Mouse (Mus musculus): ENCODE data around the gene Pgam1. TPM values are rescaled to one million over a fixed set of nuclear protein-coding genes. Genes with fewer than 3 reads are reported as not detected.

Pgam1 gene
- polyA plus RNA-seq, 1 experiment from 2014 or later: 531 TPM

- Histone ChIP-seq H3K4me3 (no peak overlapping the region), H3K9ac (replicated peaks) (no peak overlapping the region), H3K27ac (replicated peaks) (no peak overlapping the region), H3K36me3 (no peaks in the 10 kb centered on the region), H3K9me3 (no peaks in the 10 kb centered on the region), H3K4me1 (peaks cover 16% of the 10 kb centered on the region), H3K27me3 (no peaks in the 10 kb centered on the region), H3K4me2 (replicated peaks) (no peak overlapping the region)
- WGBS: 45% methylated on average over 4 of the region's 4 CpGs
- ATAC-seq (ENCODE audit: low FRiP score, low read depth): no peak
These were observed 12.9 kb upstream of the Pgam1 start for GRCm38 (mm10) chr19:41898860-41899259.

- no peak for ATAC-seq (ENCODE audit: low FRiP score, low read depth)
- no peaks in the 10 kb centered on the region for H3K36me3 ChIP-seq
- H3K27ac ChIP-seq (replicated peaks): no peak overlapping the region
- WGBS: 88% methylated on average over 8 of the region's 8 CpGs
- H3K4me2 ChIP-seq (replicated peaks): no peak overlapping the region
- no peak overlapping the region for H3K4me3 ChIP-seq
- no peaks in the 10 kb centered on the region for H3K27me3 ChIP-seq
- H3K9ac ChIP-seq (replicated peaks): no peak overlapping the region
- H3K4me1 ChIP-seq: peaks cover 4% of the 10 kb centered on the region; the same call in 1 of the 2 replicates
- no peaks in the 10 kb centered on the region for H3K9me3 ChIP-seq
These were observed 11.1 kb upstream of the Pgam1 start for GRCm38 (mm10) chr19:41900495-41901090.

GRCm38 (mm10) chr19:41901696-41902095 is 10.0 kb upstream of the Pgam1 start:
- Histone ChIP-seq H3K4me2 (replicated peaks) (no peak overlapping the region), H3K27me3 (no peaks in the 10 kb centered on the region), H3K4me1 (no peaks in the 10 kb centered on the region), H3K9me3 (no peaks in the 10 kb centered on the region), H3K27ac (replicated peaks) (no peak overlapping the region), H3K4me3 (no peak overlapping the region), H3K36me3 (no peaks in the 10 kb centered on the region), H3K9ac (replicated peaks) (no peak overlapping the region)
- ATAC-seq (ENCODE audit: low FRiP score, low read depth): no peak
- WGBS: 65% methylated on average over 2 of the region's 2 CpGs

GRCm38 (mm10) chr19:41902848-41903593 is 8.7 kb upstream of the Pgam1 start:
- H3K27ac ChIP-seq (replicated peaks): no peak overlapping the region
- no peak overlapping the region for H3K9ac ChIP-seq (replicated peaks)
- 86% methylated on average over 10 of the region's 10 CpGs for WGBS
- H3K4me1 ChIP-seq: no peaks in the 10 kb centered on the region
- H3K27me3 ChIP-seq: no peaks in the 10 kb centered on the region
- no peaks in the 10 kb centered on the region for H3K36me3 ChIP-seq
- no peaks in the 10 kb centered on the region for H3K9me3 ChIP-seq
- H3K4me3 ChIP-seq: no peak overlapping the region
- no peak overlapping the region for H3K4me2 ChIP-seq (replicated peaks)
- ATAC-seq (ENCODE audit: low FRiP score, low read depth): no peak

GRCm38 (mm10) chr19:41905246-41905645 is 6.5 kb upstream of the Pgam1 start:
- WGBS: 86% methylated on average over 2 of the region's 2 CpGs
- no peaks in the 10 kb centered on the region for H3K36me3 ChIP-seq
- no peak overlapping the region for H3K4me2 ChIP-seq (replicated peaks)
- H3K9me3 ChIP-seq: no peaks in the 10 kb centered on the region
- no peaks in the 10 kb centered on the region for H3K4me1 ChIP-seq
- no peak overlapping the region for H3K27ac ChIP-seq (replicated peaks)
- no peak overlapping the region for H3K4me3 ChIP-seq
- H3K9ac ChIP-seq (replicated peaks): no peak overlapping the region
- H3K27me3 ChIP-seq: no peaks in the 10 kb centered on the region
- no peak for ATAC-seq (ENCODE audit: low FRiP score, low read depth)

- H3K27ac ChIP-seq (replicated peaks): no peak overlapping the region
- H3K9me3 ChIP-seq: no peaks in the 10 kb centered on the region
- no peaks in the 10 kb centered on the region for H3K4me1 ChIP-seq
- H3K4me3 ChIP-seq: no peak overlapping the region
- H3K27me3 ChIP-seq: no peaks in the 10 kb centered on the region
- no peak overlapping the region for H3K4me2 ChIP-seq (replicated peaks)
- WGBS: 65% methylated on average over 6 of the region's 6 CpGs
- no peak overlapping the region for H3K9ac ChIP-seq (replicated peaks)
- H3K36me3 ChIP-seq: no peaks in the 10 kb centered on the region
- no peak for ATAC-seq (ENCODE audit: low FRiP score, low read depth)
These were observed 5.2 kb upstream of the Pgam1 start for GRCm38 (mm10) chr19:41906311-41907078.

GRCm38 (mm10) chr19:41907079-41907760 is 4.5 kb upstream of the Pgam1 start:
- Histone ChIP-seq H3K9ac (replicated peaks) (no peak overlapping the region), H3K27me3 (no peaks in the 10 kb centered on the region), H3K36me3 (no peaks in the 10 kb centered on the region), H3K4me2 (replicated peaks) (no peak overlapping the region), H3K4me3 (no peak overlapping the region), H3K4me1 (no peaks in the 10 kb centered on the region), H3K27ac (replicated peaks) (no peak overlapping the region), H3K9me3 (no peaks in the 10 kb centered on the region)
- ATAC-seq (ENCODE audit: low FRiP score, low read depth): no peak
- 59% methylated on average over 8 of the region's 8 CpGs for WGBS

- H3K4me1 ChIP-seq: peaks cover 12% of the 10 kb centered on the region
- H3K4me3 ChIP-seq: no peak overlapping the region
- no peaks in the 10 kb centered on the region for H3K36me3 ChIP-seq
- no peak overlapping the region for H3K9ac ChIP-seq (replicated peaks)
- H3K4me2 ChIP-seq (replicated peaks): no peak overlapping the region
- no peak for ATAC-seq (ENCODE audit: low FRiP score, low read depth)
- no peak overlapping the region for H3K27ac ChIP-seq (replicated peaks)
- 93% methylated on average over 3 of the region's 3 CpGs for WGBS
- H3K27me3 ChIP-seq: no peaks in the 10 kb centered on the region
- no peaks in the 10 kb centered on the region for H3K9me3 ChIP-seq
These were observed 3.0 kb upstream of the Pgam1 start for GRCm38 (mm10) chr19:41908736-41909135.

- Histone ChIP-seq H3K4me1 (peaks cover 18% of the 10 kb centered on the region), H3K9ac (replicated peaks) (no peak overlapping the region), H3K4me3 (no peak overlapping the region), H3K27ac (replicated peaks) (no peak overlapping the region), H3K4me2 (replicated peaks) (no peak overlapping the region), H3K9me3 (no peaks in the 10 kb centered on the region), H3K27me3 (no peaks in the 10 kb centered on the region), H3K36me3 (0 out of 2 replicates have a peak, but pooled peaks cover 3% of the 10 kb centered on the region)
- no peak for ATAC-seq (ENCODE audit: low FRiP score, low read depth)
- 91% methylated on average over 2 of the region's 2 CpGs for WGBS
These were observed 1.3 kb upstream of the Pgam1 start for GRCm38 (mm10) chr19:41910396-41910795.

GRCm38 (mm10) chr19:41912121-41913080 is 678 bp downstream of the Pgam1 start:
- Histone ChIP-seq H3K9ac (replicated peaks) (peak overlapping the region; percentile 88), H3K27me3 (no peaks in the 10 kb centered on the region), H3K4me2 (replicated peaks) (peak overlapping the region; percentile 90), H3K36me3 (peaks cover 21% of the 10 kb centered on the region), H3K9me3 (no peaks in the 10 kb centered on the region), H3K27ac (replicated peaks) (peak overlapping the region; percentile 80), H3K4me3 (peak overlapping the region; percentile 92), H3K4me1 (peaks cover 18% of the 10 kb centered on the region)
- under 1% methylated on average over 51 of the region's 53 CpGs for WGBS
- ATAC-seq (ENCODE audit: low FRiP score, low read depth): peak; percentile 82
